Mouse (Mus musculus) liver, postnatal 0 days (tissue): ENCODE measurements at regions not wholly inside any gene's neighbourhood (a gene's known extent, or its start where the extent isn't known, plus 50 kb on each side); places are given as distances from the start of the nearest gene placed in this dataset.

ENCODE experiments used
- CTCF ChIP-seq: sonication (generic); IDR thresholded peaks from 2 replicates; pipeline ENCODE4 v1.5.1; 2016; ENCODE audit warnings: antibody characterized with exemption, low read depth
- EP300 ChIP-seq: IDR thresholded peaks from 2 replicates; pipeline ENCODE4 v1.6.1; 2016; ENCODE audit warnings: antibody characterized with exemption, low read depth, mild to moderate bottlenecking

DNA sequence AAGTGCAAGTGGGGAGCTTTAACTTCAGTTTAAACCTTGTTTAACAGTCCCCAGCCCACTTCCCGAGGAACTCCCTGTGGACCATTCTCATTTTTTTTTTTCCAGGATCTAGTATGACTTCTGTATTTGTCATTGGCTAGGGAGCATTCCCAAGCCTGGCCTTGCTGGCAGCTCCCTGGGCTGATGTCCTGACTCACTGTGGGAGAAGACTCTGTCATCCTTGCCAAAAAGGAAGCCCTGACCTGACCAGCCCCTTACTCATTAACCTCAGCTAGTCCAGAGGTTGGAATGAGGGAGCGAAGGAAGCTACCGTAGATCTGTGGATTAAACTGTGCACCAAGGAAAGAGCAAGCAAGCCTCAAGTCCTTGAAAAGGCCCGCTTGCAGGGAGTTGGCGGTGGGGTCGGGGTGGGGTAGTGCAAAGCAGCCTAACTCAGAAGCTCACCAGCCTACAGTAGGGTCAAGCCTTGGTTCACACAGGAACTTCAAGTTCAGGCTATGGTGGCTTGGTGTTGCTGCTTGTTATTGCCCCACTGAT is 130.3 kb downstream of the Kcnrg start:
- TF ChIP-seq CTCF (no peak), EP300 (no peak)
